Mouse (Mus musculus) embryonic fibroblast, embryonic 13.5 days (primary cell): Measurements from ENCODE around the gene Wdr70. TPM values are rescaled to one million over a fixed set of nuclear protein-coding genes. Genes with fewer than 3 reads are reported as not detected.
"Not testable (repeated sequence)": the region's sequence is repeated elsewhere in the genome, so short reads cannot be mapped to it uniquely, and the experiment has no call there.

Source experiments
- H3K27ac ChIP-seq: 2 replicates; pipeline ENCODE4 v1.5.1; 2012; ENCODE audit warnings: low read length, control low read depth, inconsistent platforms; ENCODE audit not compliant: insufficient read depth
- H3K4me1 ChIP-seq: 2 replicates; pipeline ENCODE4 v1.6.1; 2011; ENCODE audit warnings: low read length; ENCODE audit not compliant: control insufficient read depth, insufficient read depth
- H3K4me3 ChIP-seq: 2 replicates; pipeline ENCODE4 v1.5.1; 2011; ENCODE audit warnings: mild to moderate bottlenecking, control low read depth, low read length; ENCODE audit not compliant: insufficient read depth
- CTCF ChIP-seq: IDR thresholded peaks from 2 replicates; pipeline ENCODE4 v1.5.1; 2011; ENCODE audit warnings: mild to moderate bottlenecking, control low read depth, low read length, moderate library complexity, borderline replicate concordance; ENCODE audit not compliant: insufficient read depth
- POLR2A ChIP-seq: IDR thresholded peaks from 2 replicates; pipeline ENCODE4 v1.6.1; 2011; ENCODE audit warnings: low read depth, mild to moderate bottlenecking, control low read depth, low read length, moderate library complexity
- polyA plus RNA-seq: library from polyadenylated mRNA; stranded (reverse); fragments of >200 nt; gene quantifications from 2 replicates; pipeline ENCODE4 v1.2.4, GENCODE M21; 2011; ENCODE audit warnings: low read depth; ENCODE audit not compliant: missing spikeins, insufficient read length

Wdr70 gene
- polyA plus RNA-seq, 1 experiment, result 40.5 TPM

DNA sequence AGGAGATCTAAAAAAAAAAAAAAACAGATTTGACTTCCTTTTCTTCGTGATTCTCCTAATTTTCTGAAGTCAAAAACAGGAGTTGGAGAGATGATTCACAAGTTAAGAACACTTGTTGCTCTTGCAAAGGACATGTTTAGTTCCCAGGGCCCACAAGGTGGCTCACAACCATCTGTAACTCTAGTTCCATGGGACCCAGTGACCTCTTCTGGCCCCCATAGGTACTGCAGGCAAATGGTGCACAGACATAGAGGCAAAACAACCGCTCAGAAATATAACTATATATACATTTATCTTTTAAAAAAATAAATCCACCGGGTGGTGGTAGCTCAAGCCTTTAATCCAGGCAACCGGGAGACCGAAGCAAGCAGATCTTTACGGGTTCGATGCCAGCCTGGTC, 1.2 kb downstream of the Wdr70 start:
- H3K4me3 ChIP-seq, result peak overlapping the region; percentile 51
- H3K27ac ChIP-seq, result no peak overlapping the region
- TF ChIP-seq CTCF, result peak; percentile 26; the same call in 1 of the 2 replicates
- TF ChIP-seq POLR2A, result no peak
- H3K4me1 ChIP-seq, result no peaks in the 10 kb centered on the region

DNA sequence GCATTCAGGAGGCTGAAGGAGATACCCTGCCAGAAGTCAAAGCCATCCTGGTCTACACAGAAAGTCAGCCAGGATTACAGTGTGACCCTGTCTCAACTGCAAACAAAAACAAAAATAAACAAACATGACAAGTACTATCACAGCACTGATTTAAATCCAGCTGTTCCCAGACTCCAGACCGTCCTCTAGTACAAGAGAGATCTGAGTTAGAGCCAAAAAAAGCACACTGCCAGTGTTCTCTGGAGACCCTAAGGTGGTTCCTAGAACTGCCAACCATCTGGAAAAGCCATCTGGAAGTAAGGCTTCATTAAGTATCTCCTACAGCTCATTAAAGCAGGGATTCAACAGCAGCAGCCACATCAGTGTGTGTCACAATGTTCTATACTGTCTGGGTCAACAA, 6.3 kb downstream of the Wdr70 start:
- not testable (repeated sequence) for H3K27ac ChIP-seq, H3K4me3 ChIP-seq, H3K4me1 ChIP-seq

DNA sequence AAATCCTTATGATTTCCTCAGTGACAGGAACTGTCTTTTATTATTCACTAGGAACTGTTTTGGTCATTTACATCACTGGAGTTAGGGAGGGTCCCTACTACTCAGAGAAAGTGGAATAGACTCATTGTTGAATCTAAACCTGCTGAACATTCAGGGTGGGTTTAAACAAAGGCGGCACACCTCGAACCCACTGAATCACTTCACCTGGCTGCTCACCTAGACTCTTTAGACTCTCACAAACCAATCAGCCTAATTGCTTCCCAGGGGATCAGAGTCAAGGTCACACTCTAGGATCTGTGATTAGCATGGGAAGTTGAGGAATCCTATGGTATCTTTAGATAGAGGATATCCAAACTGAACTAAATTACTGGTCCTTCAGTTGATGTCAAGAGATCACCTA, 8.3 kb downstream of the Wdr70 start:
- H3K4me3 ChIP-seq, result no peak overlapping the region
- no peaks in the 10 kb centered on the region for H3K4me1 ChIP-seq
- H3K27ac ChIP-seq, result no peak overlapping the region
- no peak for TF ChIP-seq POLR2A
- TF ChIP-seq CTCF, result no peak

DNA sequence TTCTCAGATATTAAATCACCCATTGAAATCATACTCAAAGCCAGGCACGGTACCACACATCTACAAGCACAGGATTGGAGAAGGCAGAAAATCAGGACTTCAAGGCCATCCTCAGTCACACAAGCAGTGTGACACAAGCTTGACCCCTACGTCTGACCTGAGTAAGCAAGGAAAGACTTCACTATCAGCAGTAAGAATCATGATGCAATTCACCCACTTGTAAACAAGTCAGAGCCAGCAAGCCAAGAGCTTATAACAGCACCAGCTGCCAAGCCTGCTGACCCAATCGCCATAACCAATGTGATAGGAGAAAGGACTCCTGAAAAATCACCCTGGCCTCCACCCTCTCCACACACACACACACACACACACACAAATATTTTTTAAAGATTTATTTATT, 10.3 kb downstream of the Wdr70 start:
- H3K4me1 ChIP-seq, result no peaks in the 10 kb centered on the region
- no peak overlapping the region for H3K4me3 ChIP-seq
- TF ChIP-seq POLR2A (no peak), CTCF (no peak)
- no peak overlapping the region for H3K27ac ChIP-seq

DNA sequence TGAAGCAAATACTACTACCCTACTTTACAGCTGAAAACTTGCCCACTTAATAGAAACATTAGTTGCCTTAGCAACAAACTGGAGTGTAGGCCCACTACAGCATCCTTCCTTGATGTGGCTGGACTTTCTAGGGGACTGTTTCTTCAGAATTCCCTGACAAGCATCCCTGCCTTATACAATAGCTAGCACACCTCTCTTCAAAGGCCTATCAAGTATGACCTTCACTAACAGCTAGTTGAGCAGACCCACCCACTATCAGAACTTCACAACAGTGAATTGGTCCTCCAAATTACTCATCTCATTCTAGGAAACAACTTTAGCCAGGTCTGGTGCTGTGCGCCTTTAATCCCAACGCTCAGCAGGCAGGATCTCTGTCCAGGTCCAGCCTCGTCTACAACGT, 11.7 kb downstream of the Wdr70 start:
- H3K4me3 ChIP-seq, result no peak overlapping the region
- no peak for TF ChIP-seq CTCF
- TF ChIP-seq POLR2A, result no peak
- no peak overlapping the region for H3K27ac ChIP-seq
- H3K4me1 ChIP-seq, result no peaks in the 10 kb centered on the region

DNA sequence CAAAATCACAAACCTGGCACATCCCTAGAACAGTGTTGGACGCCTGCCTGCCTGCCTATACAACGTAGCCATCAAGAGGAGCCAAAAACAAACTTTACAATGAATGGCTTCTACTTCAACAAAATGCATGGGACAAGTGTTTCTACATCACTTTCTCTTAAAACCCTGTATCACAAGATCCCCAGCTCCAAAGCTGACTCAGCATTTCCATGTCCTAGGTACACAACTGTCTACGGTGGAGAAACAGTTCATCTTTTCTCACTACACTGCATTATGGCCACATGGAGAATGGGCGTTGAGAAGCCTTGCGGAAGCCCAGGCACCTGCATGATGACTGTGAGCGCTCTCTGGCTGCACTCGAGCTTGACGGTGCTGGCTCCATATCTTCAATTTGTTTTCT, 16.9 kb downstream of the Wdr70 start:
- Histone ChIP-seq H3K27ac (no peak overlapping the region), H3K4me1 (no peaks in the 10 kb centered on the region), H3K4me3 (no peak overlapping the region)
- TF ChIP-seq CTCF (no peak), POLR2A (no peak)

DNA sequence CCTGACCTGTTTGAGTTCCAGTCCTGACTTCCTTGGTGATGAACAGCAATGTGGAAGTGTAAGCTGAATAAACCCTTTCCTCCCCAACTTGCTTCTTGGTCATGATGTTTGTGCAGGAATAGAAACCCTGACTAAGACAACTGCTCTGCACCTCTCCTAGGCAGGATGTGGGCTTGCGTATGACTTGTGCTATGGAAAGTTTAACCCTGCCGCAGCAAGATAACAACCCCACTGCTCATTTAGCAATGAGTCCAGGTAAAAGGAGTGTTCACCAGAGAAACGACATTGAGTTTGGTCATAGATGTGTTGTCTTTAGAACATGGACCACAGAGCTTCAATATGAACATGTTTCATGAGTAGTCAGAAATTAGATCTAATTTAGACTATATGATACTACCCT, 25.9 kb downstream of the Wdr70 start:
- H3K27ac ChIP-seq, H3K4me3 ChIP-seq, H3K4me1 ChIP-seq: not testable (repeated sequence)

DNA sequence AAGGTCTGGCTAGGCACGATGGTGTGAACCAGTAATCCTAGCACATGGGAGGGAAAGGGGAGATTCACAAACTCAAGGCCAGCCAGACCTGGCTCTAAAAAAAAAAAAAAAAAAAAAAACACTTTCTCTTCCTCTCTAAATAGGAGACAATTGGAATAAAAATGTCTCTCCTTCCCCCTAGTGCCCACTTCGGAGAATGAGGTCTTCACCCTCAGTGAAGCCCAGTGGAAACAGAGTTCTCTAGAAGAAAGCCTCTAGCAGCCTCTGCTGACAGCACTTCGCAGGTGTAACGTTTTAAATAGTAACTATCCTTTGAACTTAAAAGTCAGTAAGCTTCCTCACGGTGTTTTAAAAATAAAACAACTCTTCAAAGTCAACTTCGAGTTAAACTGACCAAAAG, 33.8 kb downstream of the Wdr70 start:
- Histone ChIP-seq H3K27ac (no peak overlapping the region), H3K4me3 (no peak overlapping the region), H3K4me1 (no peaks in the 10 kb centered on the region)
- TF ChIP-seq POLR2A (no peak), CTCF (no peak)

DNA sequence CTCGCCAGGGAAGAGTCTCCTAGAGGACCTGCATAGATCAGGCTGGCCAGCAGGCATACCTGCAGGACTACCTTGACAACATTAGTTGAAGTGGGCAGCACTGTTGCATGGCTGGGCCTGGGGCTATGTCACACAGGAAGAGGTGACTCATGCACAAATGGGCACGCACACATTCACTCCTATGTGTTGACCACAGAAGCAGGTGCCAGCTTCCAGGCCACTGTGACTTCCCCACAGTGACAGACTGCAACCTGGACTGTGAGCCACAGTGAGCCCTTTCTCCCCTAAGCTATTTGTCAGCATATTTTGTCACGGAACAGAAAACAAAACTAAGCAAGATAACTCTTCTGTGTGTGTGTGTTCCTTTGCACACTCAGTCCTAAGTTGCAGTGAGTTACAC, 47.8 kb downstream of the Wdr70 start:
- TF ChIP-seq POLR2A (no peak), CTCF (no peak)
- no peak overlapping the region for H3K4me3 ChIP-seq
- no peaks in the 10 kb centered on the region for H3K4me1 ChIP-seq
- no peak overlapping the region for H3K27ac ChIP-seq

DNA sequence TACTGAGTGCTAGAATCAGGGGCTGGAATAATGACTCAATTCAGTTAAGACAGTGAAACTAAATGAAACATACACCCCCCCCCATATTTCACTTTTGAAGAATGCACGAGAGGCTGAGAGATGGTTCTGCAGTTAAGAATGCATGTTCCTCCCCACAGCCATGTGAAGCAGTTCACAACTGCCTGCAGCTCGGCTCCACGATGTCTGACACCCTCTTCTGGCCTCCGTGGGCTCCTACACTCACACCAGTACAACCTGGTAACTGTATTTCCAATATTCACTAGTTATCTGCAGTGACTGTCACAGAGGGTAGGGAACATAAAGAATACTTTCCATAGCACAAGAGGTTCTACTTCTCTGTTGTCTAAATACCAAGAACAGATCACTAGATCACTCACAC, 59.2 kb downstream of the Wdr70 start:
- H3K4me1 ChIP-seq, result no peaks in the 10 kb centered on the region
- no peak overlapping the region for H3K4me3 ChIP-seq
- no peak for TF ChIP-seq POLR2A
- TF ChIP-seq CTCF, result no peak
- no peak overlapping the region for H3K27ac ChIP-seq

DNA sequence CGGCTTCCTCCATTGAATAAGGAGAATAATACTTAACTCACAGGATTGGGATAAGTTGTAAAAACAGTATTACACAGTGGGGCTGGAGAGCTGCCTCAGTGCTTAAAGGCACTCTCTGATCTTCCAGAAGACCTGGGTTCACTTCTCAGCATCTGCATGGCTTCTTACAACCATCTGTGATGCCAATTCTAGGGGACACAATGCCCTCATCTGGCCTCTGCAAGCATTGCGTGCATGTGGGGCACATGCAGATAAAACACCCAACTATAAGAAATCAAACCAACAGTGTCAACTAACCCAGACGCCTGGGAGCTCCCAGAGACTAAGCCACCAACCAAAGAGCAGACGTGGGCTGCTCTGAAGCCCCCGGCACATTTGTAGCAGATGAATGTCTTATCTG, 60.6 kb downstream of the Wdr70 start:
- no peak overlapping the region for H3K4me3 ChIP-seq

More for the DNA sequence above, 60.6 kb downstream of the Wdr70 start:
- Histone ChIP-seq H3K4me1 (no peaks in the 10 kb centered on the region), H3K27ac (no peak overlapping the region)
- TF ChIP-seq POLR2A, result no peak
- peak; percentile 32; the same call in 1 of the 2 replicates for TF ChIP-seq CTCF
